Mouse (Mus musculus): ENCODE results near the gene Sos1.

DNA sequence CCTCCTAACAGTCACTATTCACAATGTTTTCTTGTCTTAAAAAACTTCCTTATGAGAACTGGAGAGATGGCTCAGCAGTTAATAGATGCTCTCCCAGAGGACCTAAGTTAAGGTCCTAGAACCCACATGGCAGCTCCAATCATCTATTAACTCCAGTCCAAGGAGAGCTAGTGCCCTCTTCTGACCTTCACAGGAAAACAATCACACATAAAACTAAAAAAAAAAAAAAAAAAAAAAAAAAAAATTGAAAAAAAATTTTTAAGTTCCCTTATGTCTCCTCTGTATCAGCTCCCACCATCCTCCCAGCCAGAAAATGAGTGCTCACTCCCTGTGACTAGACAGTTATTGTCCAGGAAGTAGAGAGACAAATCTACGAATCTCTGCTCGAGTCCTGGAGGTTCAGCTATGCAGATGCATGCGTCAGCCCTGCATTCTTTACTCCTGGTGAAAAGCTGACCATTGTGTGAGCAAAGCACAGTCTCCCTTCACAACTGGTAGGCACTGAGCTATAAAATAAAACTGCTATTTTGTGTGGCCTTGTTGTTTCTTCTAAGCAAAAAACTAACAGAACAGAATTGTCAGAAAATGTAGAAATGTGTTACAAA lies 29.7 kb downstream of the Sos1 start:
- no peak for TF ChIP-seq CTCF (IDR thresholded peaks at IDR 0.05; ENCODE audit: borderline replicate concordance, extremely low read depth, insufficient read depth, insufficient read length)
- TF ChIP-seq POLR2A (IDR thresholded peaks at IDR 0.05; ENCODE audit: borderline replicate concordance, extremely low read depth, insufficient read depth, insufficient read length, poor library complexity, severe bottlenecking) = no peak
